Mouse (Mus musculus) bone marrow, adult 2 months (tissue): ENCODE data around the gene 1110051M20Rik. TPM values are rescaled to one million over a fixed set of nuclear protein-coding genes. Genes with fewer than 3 reads are reported as not detected.
A peak's percentile ranks its signal among the peaks of the same experiment; 100 is the strongest.
"Not testable (repeated sequence)": the region's sequence is repeated elsewhere in the genome, so short reads cannot be mapped to it uniquely, and the experiment has no call there.

Experiments used
- H3K27ac ChIP-seq: fragments of 200-500 bp; 2 replicates; pipeline ENCODE4 v1.5.1; 2012; ENCODE audit warnings: low read depth, mild to moderate bottlenecking, control low read depth, inconsistent platforms, low read length; ENCODE audit not compliant: control insufficient read depth, poor library complexity, insufficient read depth
- H3K4me1 ChIP-seq: fragments of 200-500 bp; 2 replicates; pipeline ENCODE4 v1.6.1; 2011; ENCODE audit warnings: low read length; ENCODE audit not compliant: control insufficient read depth, insufficient read depth
- H3K4me3 ChIP-seq: fragments of 200-500 bp; replicated peaks from 2 replicates; pipeline ENCODE3; 2011; ENCODE audit warnings: mild to moderate bottlenecking, low read depth, low read length, control low read depth; ENCODE audit not compliant: control insufficient read depth
- CTCF ChIP-seq: fragments of 200-500 bp; IDR thresholded peaks from 2 replicates; pipeline ENCODE4 v1.5.1; 2011; ENCODE audit warnings: low read length, control low read depth; ENCODE audit not compliant: control insufficient read depth, insufficient read depth
- POLR2A ChIP-seq: fragments of 200-500 bp; IDR thresholded peaks from 2 replicates; pipeline ENCODE4 v1.6.1; 2011; ENCODE audit warnings: low read depth, mild to moderate bottlenecking, control low read depth, low read length, borderline replicate concordance; ENCODE audit not compliant: control insufficient read depth
- WGBS: fragments of 180-500 bp; shearing (Covaris S2); methylation state at CpG from one replicate; pipeline ENCODE4 v1.1.7; 2018; 5-methylcytosine and 5-hydroxymethylcytosine counted together
- polyA plus RNA-seq: library from polyadenylated mRNA; stranded (reverse); fragments of >200 nt; gene quantifications from 2 replicates; pipeline ENCODE4 v1.2.4, GENCODE M21; 2011; ENCODE audit warnings: low replicate concordance; ENCODE audit not compliant: missing spikeins, insufficient read depth, insufficient read length

The 1110051M20Rik gene
- polyA plus RNA-seq: 3.8 and 7.8 TPM in 2 replicates

DNA sequence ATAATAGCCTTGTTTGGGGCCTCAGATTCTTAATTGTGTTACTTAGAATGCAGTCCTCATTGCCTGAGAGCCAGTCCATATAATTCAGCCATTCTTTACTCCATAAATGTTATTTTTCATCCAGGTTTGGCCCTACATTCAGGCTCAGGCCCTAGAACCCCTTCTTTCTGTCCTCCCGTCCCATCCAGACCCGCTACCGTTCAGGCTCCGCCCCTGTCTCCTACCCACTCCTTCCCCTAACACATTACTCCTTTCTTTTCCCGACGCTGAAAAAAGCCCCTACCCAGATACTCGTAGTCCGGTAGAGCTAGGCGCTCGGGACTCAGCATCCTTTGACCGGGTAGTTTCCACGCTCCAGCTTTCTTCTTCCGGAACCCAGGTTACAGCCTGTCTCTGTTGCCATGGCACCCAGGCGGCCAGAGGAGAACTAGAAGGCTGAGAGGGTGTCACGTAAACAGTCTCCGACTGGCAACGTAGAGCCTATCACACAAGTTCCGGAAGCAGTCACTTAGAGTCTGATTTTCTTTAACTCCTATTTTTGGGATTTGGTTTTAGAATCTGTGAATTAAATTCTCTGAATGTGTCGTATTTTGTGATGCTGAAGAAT lies at the start of gene 1110051M20Rik:
1110051M20Rik (minus strand) TSS at position 419 of the 607 bp plus-strand sequence.
- 2% methylated on average over 19 of the region's 19 CpGs for WGBS
- H3K4me1 ChIP-seq: no peaks in the 10 kb centered on the region
- H3K27ac ChIP-seq: no peak within 1 kb of the TSS; the same call in 1 of the 2 replicates
- no peak for TF ChIP-seq POLR2A
- peak within 1 kb of the TSS; percentile 64 for H3K4me3 ChIP-seq

DNA sequence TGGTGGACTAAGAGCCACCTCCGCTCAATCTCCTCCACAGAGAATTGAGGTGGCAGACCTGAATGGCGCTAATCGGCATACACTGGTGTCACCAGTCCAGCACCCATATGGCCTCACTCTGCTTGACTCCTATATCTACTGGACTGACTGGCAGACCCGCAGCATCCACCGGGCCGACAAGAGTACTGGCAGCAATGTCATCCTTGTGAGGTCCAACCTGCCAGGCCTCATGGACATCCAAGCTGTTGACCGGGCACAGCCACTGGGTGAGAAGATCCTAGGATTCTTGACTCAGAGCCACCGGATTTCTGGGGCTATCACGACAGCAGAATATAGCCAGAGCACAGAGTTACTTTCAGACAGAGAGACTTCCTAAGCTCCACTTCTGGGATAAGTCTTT lies 49.5 kb upstream of the 1110051M20Rik start:
- 95% methylated on average over 9 of the region's 9 CpGs for WGBS
- TF ChIP-seq CTCF (no peak), POLR2A (no peak)
- H3K4me3 ChIP-seq: no peak overlapping the region
- H3K4me1 ChIP-seq: no peaks in the 10 kb centered on the region; the same call in 1 of the 2 replicates
- H3K27ac ChIP-seq: no peak overlapping the region

DNA sequence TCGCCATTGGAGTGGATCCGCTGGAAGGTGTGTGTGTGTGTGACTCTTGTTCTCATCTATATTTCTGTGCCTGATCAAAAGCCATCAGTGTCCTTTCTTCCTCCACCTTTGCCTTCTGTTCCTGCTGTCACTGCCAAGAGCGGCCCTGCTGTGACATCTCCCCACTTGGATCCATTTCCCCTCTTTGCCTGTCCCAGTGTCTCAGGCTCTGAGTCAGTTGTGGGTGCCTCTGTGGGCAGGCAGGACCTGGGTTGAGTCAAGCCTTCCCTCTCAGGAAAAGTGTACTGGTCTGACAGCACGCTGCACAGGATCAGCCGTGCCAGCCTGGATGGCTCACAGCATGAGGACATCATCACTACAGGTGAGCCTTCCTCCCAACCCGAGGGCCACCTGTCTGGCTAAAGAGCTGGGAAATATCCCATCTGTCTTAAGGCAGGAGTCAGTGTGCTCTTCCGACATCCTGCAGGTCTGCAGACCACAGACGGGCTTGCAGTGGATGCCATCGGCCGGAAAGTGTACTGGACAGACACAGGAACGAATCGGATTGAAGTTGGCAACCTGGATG lies 47.6 kb upstream of the 1110051M20Rik start:
- Histone ChIP-seq H3K4me1 (no peaks in the 10 kb centered on the region), H3K4me3 (no peak overlapping the region), H3K27ac (no peak overlapping the region)
- TF ChIP-seq POLR2A: no peak
- no peak for TF ChIP-seq CTCF
- 89% methylated on average over 12 of the region's 12 CpGs for WGBS

DNA sequence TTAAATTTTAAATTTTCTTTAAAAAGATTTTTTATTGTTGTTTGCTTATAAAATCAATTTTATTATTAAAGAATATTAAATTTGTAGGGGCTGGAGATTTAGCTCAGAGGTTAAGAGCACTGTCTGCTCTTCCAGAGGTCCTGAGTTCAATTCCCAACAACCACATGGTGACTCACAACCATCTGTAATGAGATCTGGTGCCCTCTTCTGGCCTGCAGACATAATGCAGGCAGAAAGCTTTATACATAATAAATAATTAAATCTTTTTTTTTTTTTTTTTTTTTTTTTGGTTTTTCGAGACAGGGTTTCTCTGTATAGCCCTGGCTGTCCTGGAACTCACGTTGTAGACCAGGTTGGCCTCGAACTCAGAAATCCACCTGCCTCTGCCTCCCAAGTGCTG lies 42.8 kb upstream of the 1110051M20Rik start:
- H3K4me3 ChIP-seq, H3K27ac ChIP-seq, H3K4me1 ChIP-seq: not testable (repeated sequence)
- WGBS: 36% methylated on average over 3 of the region's 3 CpGs

DNA sequence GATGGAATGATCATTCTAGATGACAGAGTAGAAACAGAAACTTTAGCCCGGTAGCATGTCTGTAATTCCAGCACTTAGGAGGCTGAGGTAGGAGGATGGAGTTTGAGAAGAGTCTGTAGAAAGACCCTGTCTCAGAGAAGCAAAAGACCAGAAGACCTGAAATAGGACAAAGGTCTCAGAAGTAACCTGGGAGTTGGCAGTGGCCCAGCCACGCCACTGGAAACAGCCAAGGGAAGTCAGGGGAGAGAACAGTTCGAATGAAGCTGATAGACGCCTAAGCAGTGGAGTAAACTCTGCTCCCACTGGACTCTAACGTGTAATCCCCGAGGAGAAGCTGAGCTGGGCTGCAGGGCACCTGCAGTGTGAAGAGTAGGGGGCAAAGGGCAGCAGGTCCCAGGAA lies 40.8 kb upstream of the 1110051M20Rik start:
- 52% methylated on average over 6 of the region's 6 CpGs for WGBS
- H3K4me1 ChIP-seq: no peaks in the 10 kb centered on the region
- no peak overlapping the region for H3K4me3 ChIP-seq
- no peak overlapping the region for H3K27ac ChIP-seq
- TF ChIP-seq POLR2A: no peak
- TF ChIP-seq CTCF: no peak

DNA sequence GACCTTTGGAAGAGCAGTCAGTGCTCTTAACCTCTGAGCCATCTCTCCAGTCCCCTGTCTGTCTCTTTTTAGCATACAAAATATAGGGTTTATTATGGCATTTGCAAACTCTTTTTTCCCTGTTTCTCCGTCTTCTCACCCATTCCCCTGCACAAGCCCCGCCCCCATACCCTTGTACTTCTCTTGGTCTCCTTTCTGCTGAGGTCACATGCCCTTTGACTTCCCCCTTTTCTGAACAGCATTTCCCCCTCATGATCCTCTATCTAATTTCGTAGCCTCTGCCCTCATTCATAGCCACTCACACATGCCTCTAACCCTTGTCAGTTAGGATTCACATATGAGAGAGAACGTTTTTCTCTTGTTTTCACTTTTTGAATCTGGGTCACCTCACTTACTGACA lies 40.2 kb upstream of the 1110051M20Rik start:
- no peak overlapping the region for H3K27ac ChIP-seq
- no peak for TF ChIP-seq POLR2A
- no peak for TF ChIP-seq CTCF
- H3K4me1 ChIP-seq: no peaks in the 10 kb centered on the region
- 6% methylated on average over 4 of the region's 4 CpGs for WGBS
- no peak overlapping the region for H3K4me3 ChIP-seq

DNA sequence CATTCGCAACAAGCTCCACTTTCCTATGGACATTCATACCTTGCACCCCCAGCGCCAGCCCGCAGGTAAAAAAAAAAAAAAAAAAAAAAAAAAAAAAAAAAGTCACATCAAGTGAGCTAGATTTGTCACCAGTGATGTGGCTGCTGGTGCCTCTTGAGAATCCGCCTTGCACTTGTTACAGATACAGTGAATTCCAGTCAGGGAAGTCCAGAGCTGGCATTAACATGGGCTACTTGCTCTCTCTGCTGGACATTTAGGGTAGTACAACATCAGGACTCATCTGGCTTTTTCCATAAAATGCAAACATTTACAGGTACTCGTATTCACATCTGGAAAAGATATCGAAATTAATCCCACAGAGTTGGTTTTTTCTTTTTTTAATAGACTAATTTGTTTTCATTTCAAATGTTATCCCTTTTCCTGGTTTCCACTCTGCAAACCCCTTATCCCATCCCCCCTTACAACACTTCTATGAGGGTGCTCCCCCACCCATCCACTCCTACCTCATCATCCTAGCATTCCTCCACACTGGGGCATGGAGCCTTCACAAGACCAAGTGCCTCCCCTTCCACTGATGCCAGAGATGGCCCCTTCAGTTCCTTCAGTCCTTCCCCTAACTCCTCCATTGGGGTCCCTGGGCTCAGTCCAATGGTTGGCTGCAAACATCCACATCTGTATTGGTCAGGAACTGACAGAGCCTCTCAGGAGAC lies 36.5 kb upstream of the 1110051M20Rik start:
- WGBS: 53% methylated on average over 6 of the region's 6 CpGs
- TF ChIP-seq CTCF: peak; percentile 21; the same call in 1 of the 2 replicates
- TF ChIP-seq POLR2A: no peak
- Histone ChIP-seq H3K4me3 (no peak overlapping the region), H3K27ac (no peak overlapping the region), H3K4me1 (no peaks in the 10 kb centered on the region)

DNA sequence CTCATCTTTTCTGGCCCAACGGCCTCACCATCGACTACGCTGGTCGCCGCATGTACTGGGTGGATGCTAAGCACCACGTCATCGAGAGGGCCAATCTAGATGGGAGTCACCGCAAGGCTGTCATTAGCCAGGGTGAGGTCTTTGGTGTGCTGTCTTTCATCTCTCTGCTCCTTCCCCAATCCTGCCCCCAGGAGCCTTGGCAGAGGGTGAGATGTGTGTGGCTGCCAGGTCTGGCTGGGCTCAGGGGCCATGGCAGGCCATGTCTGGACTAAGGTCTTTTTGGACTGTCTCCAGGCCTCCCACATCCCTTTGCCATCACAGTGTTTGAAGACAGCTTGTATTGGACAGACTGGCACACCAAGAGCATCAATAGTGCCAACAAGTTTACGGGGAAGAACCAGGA lies 35.9 kb upstream of the 1110051M20Rik start:
- WGBS: 96% methylated on average over 9 of the region's 9 CpGs
- Histone ChIP-seq H3K27ac (no peak overlapping the region), H3K4me3 (no peak overlapping the region), H3K4me1 (peaks cover 3% of the 10 kb centered on the region; the same call in 1 of the 2 replicates)
- TF ChIP-seq POLR2A (no peak), CTCF (no peak)
